Mouse (Mus musculus) megakaryocyte-erythroid progenitor cell, adult 5 weeks (primary cell): ENCODE results near the gene Gpr139. TPM values are rescaled to one million over a fixed set of nuclear protein-coding genes. Genes with fewer than 3 reads are reported as not detected.

Experiments
- polyA plus RNA-seq: library from polyadenylated mRNA; stranded (reverse); fragments of >175 nt; gene quantifications from 2 replicates; pipeline ENCODE4 v1.2.3, GENCODE M21; 2012

Gene Gpr139
- polyA plus RNA-seq = not detected in 2 replicates

GRCm38 (mm10) chr7:119184341-119185143, at the start of gene Gpr139:
Gene Gpr139 (minus strand): TSS chr7:119184603.

Other genes starting within 250 kb of the Gpr139 start
- 0.04 and 0.57 TPM in 2 replicates for gene Gprc5b, start 189.4 kb downstream of the Gpr139 start, polyA plus RNA-seq